Mouse (Mus musculus) olfactory bulb, adult 2 months (tissue): ENCODE results near the gene Tmem108.

Experiments used
- CTCF ChIP-seq: fragments of 200-500 bp; IDR thresholded peaks from 2 replicates; pipeline ENCODE4 v1.5.1; 2012; ENCODE audit warnings: low read depth, mild to moderate bottlenecking, low read length, moderate library complexity; ENCODE audit not compliant: insufficient read depth
- POLR2A ChIP-seq: fragments of 200-500 bp; IDR thresholded peaks from 2 replicates; pipeline ENCODE4 v1.6.1; 2012; ENCODE audit warnings: mild to moderate bottlenecking, low read depth, low read length, moderate library complexity; ENCODE audit not compliant: insufficient read depth

DNA sequence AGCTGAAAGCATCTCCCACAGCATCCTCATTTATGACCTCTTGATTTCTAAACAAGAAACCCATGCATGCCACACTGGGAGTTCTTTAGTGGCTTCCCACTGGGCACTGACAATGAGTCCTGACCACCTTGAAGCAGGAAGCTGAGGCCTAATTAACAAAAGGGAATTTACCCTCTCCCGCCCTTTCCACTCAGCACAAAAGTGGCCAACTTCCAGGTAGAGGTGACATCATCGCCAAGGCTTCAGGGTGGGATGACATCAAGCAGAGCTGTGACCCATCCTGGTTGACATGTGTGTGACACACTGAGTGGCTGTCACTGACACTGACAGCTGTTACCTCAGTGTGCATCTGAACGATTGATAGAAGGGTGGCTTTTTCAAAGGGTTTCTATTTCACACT lies 124.8 kb downstream of the Tmem108 start:
- TF ChIP-seq CTCF (no peak), POLR2A (no peak)
